Mouse (Mus musculus) liver, adult 2 months (tissue): Measurements from ENCODE around the gene 2410137M14Rik. TPM values are rescaled to one million over a fixed set of nuclear protein-coding genes. Genes with fewer than 3 reads are reported as not detected.

Experiments
- DNase-seq: peaks from one replicate; pipeline ENCODE4 v3.0.0-alpha.2; 2011; ENCODE audit warnings: low read depth, low spot score; ENCODE audit errors: extremely low read depth
- H3K27ac ChIP-seq: fragments of 200-500 bp; replicated peaks from 2 replicates; pipeline ENCODE4 v1.5.1; 2012; ENCODE audit warnings: low read depth, mild to moderate bottlenecking, control low read depth, inconsistent platforms, low read length; ENCODE audit not compliant: insufficient read depth
- H3K27me3 ChIP-seq: fragments of 200-500 bp; 2 replicates; pipeline ENCODE4 v1.6.1; 2012; ENCODE audit warnings: mild to moderate bottlenecking, moderate library complexity, low read length, inconsistent platforms; ENCODE audit not compliant: control insufficient read depth, insufficient read depth
- H3K36me3 ChIP-seq: fragments of 200-500 bp; 2 replicates; pipeline ENCODE4 v1.6.1; 2012; ENCODE audit warnings: low read length, inconsistent platforms; ENCODE audit not compliant: control insufficient read depth, insufficient read depth
- H3K4me1 ChIP-seq: fragments of 200-500 bp; 2 replicates; pipeline ENCODE4 v1.6.1; 2011; ENCODE audit warnings: low read length; ENCODE audit not compliant: control insufficient read depth, insufficient read depth
- H3K4me3 ChIP-seq: fragments of 200-500 bp; 2 replicates; pipeline ENCODE4 v1.5.1; 2011; ENCODE audit warnings: low read depth, mild to moderate bottlenecking, control low read depth, low read length, moderate library complexity; ENCODE audit not compliant: insufficient read depth
- H3K79me2 ChIP-seq: fragments of 200-500 bp; 2 replicates; pipeline ENCODE4 v1.6.1; 2012; ENCODE audit warnings: inconsistent platforms, mild to moderate bottlenecking, low read length, moderate library complexity; ENCODE audit not compliant: control insufficient read depth, insufficient read depth
- H3K9ac ChIP-seq: fragments of 200-500 bp; 2 replicates; pipeline ENCODE4 v1.6.1; 2012; ENCODE audit warnings: low read depth, mild to moderate bottlenecking, control low read depth, inconsistent platforms, low read length
- CTCF ChIP-seq: fragments of 200-500 bp; IDR thresholded peaks from 2 replicates; pipeline ENCODE4 v1.5.1; 2011; ENCODE audit warnings: low read depth, low read length, control low read depth
- POLR2A ChIP-seq: fragments of 200-500 bp; IDR thresholded peaks from 2 replicates; pipeline ENCODE4 v1.6.1; 2011; ENCODE audit warnings: low read length, control low read depth; ENCODE audit not compliant: insufficient read depth; ENCODE audit errors: extremely low read depth
- WGBS: fragments of 180-500 bp; shearing (Covaris S2); methylation state at CpG from one replicate; pipeline ENCODE4 v1.1.7; 2018; 5-methylcytosine and 5-hydroxymethylcytosine counted together
- polyA plus RNA-seq: library from polyadenylated mRNA; depleted of rRNA; stranded (reverse); fragments of >200 nt; gene quantifications from 2 replicates; pipeline ENCODE4 v1.2.3, GENCODE M21; 2012
- total RNA-seq: library from RNA; depleted of rRNA; stranded (reverse); fragments of >200 nt; gene quantifications from 2 replicates; pipeline ENCODE4 v1.2.3, GENCODE M21; 2014

2410137M14Rik gene
- total and polyA plus RNA-seq, 2 experiments: not detected

DNA sequence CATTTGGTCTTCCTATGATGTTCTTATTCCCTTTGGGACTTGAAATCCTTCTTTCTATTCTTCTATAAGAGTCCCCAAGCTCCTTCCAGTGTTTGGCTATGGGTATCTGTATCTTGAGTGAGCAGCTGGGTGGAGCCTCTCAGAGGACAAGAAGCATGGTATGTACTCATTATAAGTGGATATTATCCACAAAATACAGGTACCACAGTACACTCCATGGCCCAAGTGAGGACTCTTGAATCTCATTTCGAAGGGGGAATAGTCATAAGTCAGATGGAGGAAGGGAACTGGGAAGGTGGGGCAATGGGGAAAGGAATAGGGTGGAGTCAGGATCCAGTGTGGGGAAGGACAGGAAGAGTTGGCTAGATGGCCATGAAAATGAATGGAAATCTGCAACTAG, 28.0 kb downstream of the 2410137M14Rik start:
- TF ChIP-seq POLR2A (no peak), CTCF (no peak)

DNA sequence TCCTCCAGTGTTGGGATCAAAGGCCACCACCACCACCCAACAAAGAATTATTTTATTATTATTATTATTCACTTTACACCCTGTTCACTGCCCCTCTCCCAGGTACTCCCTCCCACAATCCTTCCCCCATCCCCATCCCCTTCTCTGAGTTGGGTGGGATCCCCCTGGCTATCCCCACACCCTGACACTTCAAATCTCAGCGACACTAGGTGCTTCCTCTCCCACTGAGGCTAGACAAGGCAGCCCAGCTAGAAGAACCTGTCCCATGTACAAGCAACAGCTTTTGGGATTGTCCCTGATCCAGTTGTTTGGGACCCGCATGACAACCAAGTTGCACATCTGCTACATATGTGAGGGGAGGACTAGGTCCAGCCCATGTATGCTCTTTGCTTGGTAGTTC, 28.4 kb downstream of the 2410137M14Rik start:
- no peaks in the 10 kb centered on the region; the same call in 1 of the 2 replicates for H3K79me2 ChIP-seq
- 98% methylated on average over 2 of the region's 2 CpGs for WGBS
- peaks cover 3% of the 10 kb centered on the region for H3K4me1 ChIP-seq
- no peak overlapping the region for H3K27ac ChIP-seq
- TF ChIP-seq POLR2A (no peak), CTCF (no peak)
- no peaks in the 10 kb centered on the region for H3K27me3 ChIP-seq
- H3K36me3 ChIP-seq: peaks cover 10% of the 10 kb centered on the region; the same call in 1 of the 2 replicates
- no peak overlapping the region for H3K9ac ChIP-seq
- H3K4me3 ChIP-seq: no peak overlapping the region
- no peak for DNase-seq

More for the DNA sequence above, 28.0 kb downstream of the 2410137M14Rik start:
- Histone ChIP-seq H3K36me3 (peaks cover 10% of the 10 kb centered on the region; the same call in 1 of the 2 replicates), H3K4me3 (no peak overlapping the region), H3K27me3 (no peaks in the 10 kb centered on the region), H3K4me1 (peaks cover 4% of the 10 kb centered on the region), H3K79me2 (no peaks in the 10 kb centered on the region; the same call in 1 of the 2 replicates), H3K27ac (no peak overlapping the region), H3K9ac (no peak overlapping the region)
- no peak for DNase-seq
- 89% methylated on average over 1 of the region's 1 CpGs for WGBS

DNA sequence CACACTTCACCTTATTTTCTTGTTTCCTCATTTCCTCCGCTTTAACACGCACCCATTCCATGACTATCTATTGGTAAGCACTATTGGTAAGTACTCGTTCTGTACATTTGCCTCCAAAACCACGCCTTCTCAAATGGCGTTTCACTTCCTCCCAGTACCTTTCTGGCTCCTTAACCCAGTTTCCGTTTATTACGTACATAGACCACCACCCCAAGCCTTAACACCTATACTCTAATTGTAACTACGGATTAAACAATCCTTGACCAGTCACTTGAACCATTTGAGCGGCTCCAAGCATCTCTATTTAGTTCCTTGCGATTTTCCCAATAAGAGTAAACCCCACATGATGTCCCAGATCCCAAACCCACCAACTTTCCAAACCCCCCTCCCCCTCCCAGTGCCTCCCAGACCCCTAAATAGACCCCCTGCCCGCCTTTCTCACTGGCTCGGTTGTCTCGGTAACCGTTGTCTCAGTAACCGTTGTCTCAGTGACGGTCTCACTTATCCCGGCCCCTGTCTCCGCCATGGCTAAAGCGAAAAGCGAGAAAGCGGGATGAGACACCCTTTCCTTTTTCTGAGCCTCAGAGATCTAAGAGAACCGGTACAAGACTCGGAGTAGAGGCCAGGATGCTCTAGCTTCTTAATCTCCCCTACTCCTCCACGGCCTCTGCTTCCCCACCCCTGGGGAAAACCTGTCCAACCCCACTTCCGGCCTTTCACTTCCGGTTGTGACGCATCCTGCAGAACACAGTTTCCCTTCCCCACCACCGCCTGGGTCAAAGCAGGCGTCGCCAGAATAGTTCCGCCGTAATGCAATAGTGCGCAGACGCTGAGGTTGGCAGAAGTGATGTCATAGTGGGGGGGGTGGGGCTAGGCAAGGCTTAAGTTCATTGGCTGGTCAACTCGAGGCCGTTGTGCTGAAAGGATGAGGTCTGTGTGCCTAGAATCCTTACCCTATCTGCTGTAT, 29.8 kb downstream of the 2410137M14Rik start, which contains the start of gene Ppp1r11:
Ppp1r11 (minus strand) TSS at position 761 of the 967 bp plus-strand sequence.
- TF ChIP-seq POLR2A (peak; percentile 45; the same call in 1 of the 2 replicates), CTCF (no peak)
- H3K27me3 ChIP-seq: no peaks in the 10 kb centered on the region
- H3K36me3 ChIP-seq: peaks cover 5% of the 10 kb centered on the region; the same call in 1 of the 2 replicates
- peak within 1 kb of the TSS; percentile 68 for H3K4me3 ChIP-seq
- no peaks in the 10 kb centered on the region; the same call in 1 of the 2 replicates for H3K79me2 ChIP-seq
- WGBS: 2% methylated on average over 36 of the region's 36 CpGs
- H3K27ac ChIP-seq: peak within 1 kb of the TSS; percentile 51
- DNase-seq: peak; percentile 94
- peak within 1 kb of the TSS; percentile 75 for H3K9ac ChIP-seq
- no peaks in the 10 kb centered on the region for H3K4me1 ChIP-seq

DNA sequence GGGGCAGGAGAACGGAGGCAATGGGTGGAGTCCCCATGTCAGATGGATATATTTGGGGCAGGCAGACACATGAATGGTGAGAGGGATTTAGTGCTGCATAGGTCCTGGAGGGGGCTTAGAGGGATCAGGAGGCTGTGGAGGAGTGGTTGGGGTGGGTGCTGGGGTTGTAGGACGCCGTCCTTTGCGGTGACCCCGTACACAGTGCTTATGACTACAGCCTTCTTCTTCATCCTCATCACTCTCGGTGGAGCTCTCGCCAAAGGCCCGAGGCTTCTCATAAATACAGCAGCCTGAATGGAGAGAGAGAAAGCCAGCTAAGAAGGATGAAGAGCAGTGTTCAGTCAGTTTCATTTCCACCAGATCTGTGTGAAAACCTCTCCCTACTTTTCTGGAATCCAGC, 31.8 kb downstream of the 2410137M14Rik start:
- Histone ChIP-seq H3K4me1 (no peaks in the 10 kb centered on the region), H3K9ac (no peak overlapping the region), H3K27ac (no peak overlapping the region), H3K36me3 (peaks cover 5% of the 10 kb centered on the region; the same call in 1 of the 2 replicates), H3K79me2 (no peaks in the 10 kb centered on the region; the same call in 1 of the 2 replicates), H3K27me3 (no peaks in the 10 kb centered on the region), H3K4me3 (no peak overlapping the region)
- TF ChIP-seq CTCF: no peak
- no peak for TF ChIP-seq POLR2A
- no peak for DNase-seq
- WGBS: 95% methylated on average over 8 of the region's 8 CpGs

DNA sequence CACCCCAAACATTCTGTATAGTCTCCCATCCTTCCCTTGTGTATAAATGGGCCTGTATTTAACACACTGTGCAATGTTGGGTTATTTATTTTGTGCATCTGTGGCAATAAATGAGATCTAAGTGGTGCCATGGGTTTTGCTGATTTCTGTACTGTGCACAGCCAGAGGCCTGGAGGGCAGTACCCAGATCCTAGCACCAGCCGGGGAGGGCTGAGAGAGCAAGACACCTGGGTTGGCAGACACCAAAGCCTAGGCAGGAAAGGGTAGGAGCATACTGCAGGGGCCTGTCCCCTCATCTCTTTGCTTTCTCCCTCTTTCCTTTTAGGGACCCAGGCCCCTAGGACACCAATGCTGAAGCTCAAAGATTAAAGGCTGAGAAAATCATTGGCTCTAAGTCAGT, 32.8 kb downstream of the 2410137M14Rik start:
- peaks cover 5% of the 10 kb centered on the region for H3K4me1 ChIP-seq
- WGBS: 88% methylated on average over 1 of the region's 1 CpGs
- no peak for DNase-seq
- H3K79me2 ChIP-seq: no peaks in the 10 kb centered on the region; the same call in 1 of the 2 replicates
- H3K36me3 ChIP-seq: peaks cover 4% of the 10 kb centered on the region; the same call in 1 of the 2 replicates
- no peak overlapping the region for H3K27ac ChIP-seq
- TF ChIP-seq POLR2A (no peak), CTCF (no peak)
- H3K27me3 ChIP-seq: no peaks in the 10 kb centered on the region
- no peak overlapping the region for H3K4me3 ChIP-seq
- H3K9ac ChIP-seq: no peak overlapping the region
